Mouse (Mus musculus) adrenal gland, postnatal 10 days (tissue): ENCODE results near the gene Gm20671. TPM values are rescaled to one million over a fixed set of nuclear protein-coding genes. Genes with fewer than 3 reads are reported as not detected.
"Not testable (repeated sequence)": the region's sequence is repeated elsewhere in the genome, so short reads cannot be mapped to it uniquely, and the experiment has no call there.

Experiments
- DNase-seq: peaks from one replicate; pipeline ENCODE4 v3.0.0; 2021; ENCODE audit warnings: mixed read lengths
- total RNA-seq, 2 experiments: library from RNA; stranded (reverse); gene quantifications; 2 replicates each; pipeline ENCODE4 v1.2.3; 2021

Gm20671 gene
- total RNA-seq, 2 experiments from 2014 or later, result not detected

- not testable (repeated sequence) for DNase-seq
Measured at GRCm38 (mm10) chr5:32733892-32734291, 93.0 kb downstream of the Gm20671 start.

DNA sequence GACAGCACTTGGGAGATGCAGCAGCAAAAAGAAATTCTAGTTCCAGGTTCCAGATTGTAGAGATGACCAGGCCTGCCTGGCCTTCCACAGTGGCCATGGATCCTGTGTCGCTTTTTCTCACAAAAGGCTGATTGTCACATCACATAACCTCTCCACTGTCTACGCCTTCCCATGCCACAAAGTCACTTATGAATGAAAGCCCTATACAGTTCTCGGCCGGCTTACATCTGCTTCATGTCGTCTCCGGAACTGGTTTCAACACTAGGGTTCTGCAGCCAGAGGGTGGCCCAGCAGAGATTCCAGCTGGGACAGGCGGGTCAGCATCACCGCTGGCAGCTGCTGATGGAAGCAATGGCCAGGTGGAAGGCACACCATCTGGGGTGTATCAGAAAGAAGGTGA, 98.1 kb downstream of the Gm20671 start:
- no peak for DNase-seq

DNA sequence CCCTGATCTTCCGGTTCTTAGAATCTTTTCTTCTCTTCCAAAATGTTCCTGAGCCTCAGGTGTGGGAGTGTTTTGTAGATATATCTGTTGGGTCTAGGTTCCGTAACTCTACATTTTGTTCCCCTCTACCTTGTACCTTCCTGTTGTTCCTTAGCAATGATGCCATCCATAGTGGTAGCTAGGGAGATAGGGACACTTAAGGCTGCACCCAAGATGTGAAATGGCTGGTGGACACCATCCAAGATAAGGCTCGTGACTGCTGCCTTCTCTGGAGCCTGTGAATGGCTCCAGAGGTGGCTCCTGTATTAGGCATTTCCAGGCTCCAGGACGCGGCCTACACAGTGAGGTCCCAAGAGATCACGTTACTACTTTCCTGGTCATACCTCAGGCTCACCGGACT, 98.6 kb downstream of the Gm20671 start:
- DNase-seq, result no peak

DNA sequence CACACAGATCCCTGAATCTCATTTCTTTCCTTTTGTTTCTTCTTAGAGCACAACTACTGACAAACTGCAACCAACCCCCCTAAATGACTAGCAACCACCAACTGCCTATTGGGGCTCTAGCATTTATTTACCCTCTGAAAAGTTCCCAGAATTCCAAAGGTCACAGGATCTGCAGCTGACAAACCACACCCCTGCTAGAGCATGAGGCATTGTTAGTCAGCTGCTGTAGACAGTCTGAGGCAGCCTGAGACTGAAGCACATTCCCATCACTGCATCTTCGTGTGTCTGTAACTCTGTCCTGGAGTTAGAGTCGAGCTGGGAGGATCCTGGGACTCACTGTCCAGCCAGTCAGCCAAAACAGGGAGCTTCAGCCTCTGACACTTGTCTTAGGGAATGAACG, 101.5 kb downstream of the Gm20671 start:
- not testable (repeated sequence) for DNase-seq

DNA sequence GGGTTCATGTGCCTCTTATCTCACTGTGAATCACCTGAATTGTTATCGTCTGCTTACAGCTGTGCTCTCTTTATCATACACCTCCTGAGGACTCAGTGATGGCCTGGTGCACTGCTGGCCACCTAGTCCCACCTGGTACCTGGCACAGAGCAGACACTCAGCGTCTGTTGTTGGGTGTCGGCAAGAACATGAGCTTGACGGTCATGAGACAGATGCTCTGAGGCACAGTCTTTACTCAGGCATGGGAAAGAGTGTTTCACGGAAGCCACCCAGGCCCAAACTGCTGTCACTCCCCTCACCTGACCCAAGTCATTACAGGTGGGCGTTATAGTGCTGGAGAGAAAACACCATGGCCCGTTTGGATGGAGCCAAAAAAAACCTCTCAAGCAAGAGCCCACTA, 102.9 kb downstream of the Gm20671 start:
- no peak for DNase-seq

DNA sequence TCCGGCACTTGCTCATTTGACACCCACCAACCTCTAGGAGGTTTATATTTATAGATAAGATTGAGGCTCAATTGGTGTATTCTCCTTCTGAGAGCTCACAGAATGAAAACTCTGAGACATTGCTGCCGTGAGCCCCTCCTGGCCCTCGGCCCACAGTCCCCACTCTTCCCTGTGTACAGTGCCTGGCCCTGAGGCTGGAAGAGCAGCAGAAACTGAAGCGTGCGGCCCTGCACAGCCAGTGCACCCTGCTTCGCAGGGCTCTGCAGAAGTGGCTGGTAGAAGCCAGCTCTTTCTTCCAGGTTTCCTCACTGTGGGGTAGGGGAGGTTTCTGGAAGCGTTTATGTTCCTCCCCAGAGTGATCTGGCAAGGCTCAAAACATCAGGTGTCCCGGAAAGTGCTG, 104.2 kb downstream of the Gm20671 start:
- not testable (repeated sequence) for DNase-seq

DNA sequence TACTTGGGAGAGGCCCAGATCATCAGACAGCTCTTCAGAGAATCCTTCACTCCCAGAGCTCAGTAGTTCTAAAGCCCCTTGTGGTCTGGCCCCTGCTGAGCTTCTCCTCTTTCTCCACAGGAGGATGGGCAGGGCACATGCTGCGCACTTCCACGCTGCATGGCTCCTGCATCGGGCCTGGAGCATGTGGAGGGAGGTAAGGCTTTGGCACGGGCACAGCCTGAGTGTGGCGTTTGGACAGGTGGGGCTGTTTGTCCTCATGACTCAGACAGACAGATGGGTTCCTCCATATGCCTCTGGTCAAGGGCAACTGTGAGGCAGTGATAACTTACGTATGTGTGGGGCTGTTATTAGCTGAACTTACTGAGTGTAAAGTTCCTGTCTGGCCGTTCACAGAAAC, 104.6 kb downstream of the Gm20671 start:
- no peak for DNase-seq

GRCm38 (mm10) chr5:32721316-32721715, 105.6 kb downstream of the Gm20671 start:
- no peak for DNase-seq

GRCm38 (mm10) chr5:32720416-32720815, 106.5 kb downstream of the Gm20671 start:
- no peak for DNase-seq

DNA sequence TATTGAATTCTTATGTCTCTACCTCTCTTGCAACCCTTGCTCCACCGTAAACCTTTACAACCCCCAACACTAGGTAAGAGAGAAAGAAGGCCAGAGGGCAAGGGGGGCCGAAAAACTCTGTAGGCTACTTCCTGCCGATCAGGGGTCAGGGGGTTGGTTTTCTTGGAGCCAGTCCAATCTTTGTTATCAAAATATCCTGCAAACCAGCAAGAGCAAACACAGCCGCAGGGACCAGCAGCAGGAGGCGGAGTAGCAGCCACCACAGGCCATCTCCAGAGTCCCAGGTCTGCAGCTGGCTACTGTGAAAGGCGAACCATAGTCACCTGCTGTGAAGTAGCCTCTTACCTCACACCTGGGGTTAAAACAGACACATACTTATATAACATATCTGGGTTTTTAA, 108.0 kb downstream of the Gm20671 start:
- DNase-seq, result no peak

- no peak for DNase-seq
Measured at GRCm38 (mm10) chr5:32717726-32718125, 109.2 kb downstream of the Gm20671 start.

GRCm38 (mm10) chr5:32713703-32714467, 113.0 kb downstream of the Gm20671 start:
- peak; percentile 90 for DNase-seq

GRCm38 (mm10) chr5:32713042-32713702, 113.7 kb downstream of the Gm20671 start:
- DNase-seq, result no peak

- no peak for DNase-seq
Measured at GRCm38 (mm10) chr5:32712221-32713041, 114.5 kb downstream of the Gm20671 start.

GRCm38 (mm10) chr5:32711485-32711884, 115.4 kb downstream of the Gm20671 start:
- DNase-seq, result no peak

- DNase-seq, result no peak
Measured at GRCm38 (mm10) chr5:32706226-32706780, 120.6 kb downstream of the Gm20671 start.

GRCm38 (mm10) chr5:32697208-32697867, 129.6 kb downstream of the Gm20671 start:
- no peak for DNase-seq

- DNase-seq, result no peak
Measured at GRCm38 (mm10) chr5:32693411-32693810, 133.5 kb downstream of the Gm20671 start.
